In the genomic region with DNA sequence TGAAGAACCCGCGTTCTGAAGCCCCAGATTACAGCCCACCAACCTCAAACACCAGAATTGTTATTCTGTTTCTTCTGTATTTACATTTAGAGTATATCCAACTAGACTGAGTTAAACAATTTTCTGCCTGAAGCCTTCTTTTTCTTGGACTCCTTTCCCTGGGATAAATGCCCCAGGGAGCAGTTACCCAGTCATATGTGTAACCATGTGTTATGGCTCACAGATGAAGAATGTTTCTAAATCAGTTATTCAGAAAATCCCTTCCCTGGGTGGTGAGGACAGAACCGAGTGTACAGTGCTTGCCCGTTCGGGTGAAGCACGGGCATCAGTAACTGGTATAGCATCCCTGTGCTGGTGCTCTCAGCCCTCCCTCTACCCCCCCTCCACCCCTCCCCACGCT, we compare ENCODE assay signal across 28 mouse cellular contexts.
DNase-seq lines count a peak whose midpoint lies in the region; ATAC-seq and TF ChIP-seq lines count a peak whose summit lies in the region.
"Had no signal": no experiment of that assay in that cellular context is flagged by ENCODE, and none has a peak within 500 bp of the region (broad histone marks: within the 10 kb centered on the region; RNA-seq: fewer than 3 reads in every experiment).

No protein-coding gene starts in this region.

- CTCF ChIA-PET in Patski (lab: Charles Lee): interaction anchor here (2.8 kb wide), 1 partner anchor 76 kb away, joined by 8 read pairs; no protein-coding TSS in a partner anchor

- H3K4me3 ChIP-seq in embryonic facial prominence, embryonic 14.5 days (ENCODE audit: low read depth, low read length): no peak overlapping the region
- no peak overlapping the region for H3K4me3 ChIP-seq in embryonic facial prominence, embryonic 10.5 days
- H3K4me3 ChIP-seq in liver, embryonic 13.5 days (replicated peaks): no peak overlapping the region
- H3K4me3 ChIP-seq: embryonic facial prominence, embryonic 12.5 days; erythroblast, embryonic 14.5 days; forebrain, embryonic 12.5 days; forebrain, embryonic 15.5 days; heart, adult 2 months; heart, embryonic 10.5 days; heart, embryonic 13.5 days had no signal

- peak; percentile 24 for DNase-seq in embryonic facial prominence, embryonic 14.5 days (ENCODE audit: low spot score)
- DNase-seq in embryonic facial prominence, embryonic 10.5 days (ENCODE audit: low spot score): no peak
- DNase-seq in liver, embryonic 13.5 days: no peak
- no peak for DNase-seq in liver
- DNase-seq in 3T3-L1 (ENCODE audit: low read depth, low spot score): peak; percentile 59
- DNase-seq in Patski (ENCODE audit: low read depth, low spot score): peak; percentile 53
- DNase-seq in layer of hippocampus, adult 11-12 months (ENCODE audit: low spot score): no peak
- no peak for DNase-seq in lung, postnatal 4 days
- DNase-seq: adrenal gland, postnatal 10 days; B cell, adult 2 months; cerebellum, adult 11-12 months; cerebellum, adult 8-10 months; cerebellum, postnatal 14 days; gastrocnemius, postnatal 25 days; heart, adult 2 months; heart, postnatal 14 days; heart, postnatal 4 days had no signal

- H3K27me3 ChIP-seq in embryonic facial prominence, embryonic 14.5 days (replicated peaks; ENCODE audit: control insufficient read depth, insufficient read depth, low read length): no peaks in the 10 kb centered on the region
- peaks cover 36% of the 10 kb centered on the region for H3K27me3 ChIP-seq in embryonic facial prominence, embryonic 10.5 days (replicated peaks; ENCODE audit: low read depth, poor library complexity, severe bottlenecking)
- 0 out of 2 replicates have a peak, but pooled peaks cover 8% of the 10 kb centered on the region for H3K27me3 ChIP-seq in liver, embryonic 13.5 days
- no peaks in the 10 kb centered on the region for H3K27me3 ChIP-seq in Patski
- H3K27me3 ChIP-seq: CH12.LX; embryonic facial prominence, embryonic 12.5 days; forebrain, embryonic 15.5 days; heart, embryonic 13.5 days had no signal

- no peaks in the 10 kb centered on the region for H3K9me3 ChIP-seq in embryonic facial prominence, embryonic 14.5 days (ENCODE audit: control insufficient read depth, low read length)
- no peaks in the 10 kb centered on the region for H3K9me3 ChIP-seq in embryonic facial prominence, embryonic 10.5 days
- no peaks in the 10 kb centered on the region for H3K9me3 ChIP-seq in liver, embryonic 13.5 days (replicated peaks)
- H3K9me3 ChIP-seq: embryonic facial prominence, embryonic 12.5 days; forebrain, embryonic 12.5 days; forebrain, embryonic 15.5 days; G1E; heart, embryonic 10.5 days; heart, embryonic 13.5 days had no signal

- no peak overlapping the region for H3K27ac ChIP-seq in embryonic facial prominence, embryonic 14.5 days (replicated peaks; ENCODE audit: low read depth, low read length)
- no peak overlapping the region for H3K27ac ChIP-seq in embryonic facial prominence, embryonic 10.5 days (replicated peaks)
- H3K27ac ChIP-seq in liver, embryonic 13.5 days: peak overlapping the region; percentile 66
- H3K27ac ChIP-seq: embryonic facial prominence, embryonic 12.5 days; forebrain, embryonic 12.5 days; forebrain, embryonic 15.5 days; heart, adult 2 months; heart, embryonic 10.5 days; hindbrain, embryonic 14.5 days; hindbrain, postnatal 0 days had no signal

- peaks cover 56% of the 10 kb centered on the region for H3K36me3 ChIP-seq in embryonic facial prominence, embryonic 14.5 days (ENCODE audit: control insufficient read depth, insufficient read depth, low read length)
- H3K36me3 ChIP-seq in embryonic facial prominence, embryonic 10.5 days (replicated peaks): peaks cover 82% of the 10 kb centered on the region
- peaks cover 40% of the 10 kb centered on the region for H3K36me3 ChIP-seq in liver, embryonic 13.5 days

- TF ChIP-seq CTCF in Patski (IDR thresholded peaks at IDR 0.05): no peak

- no peak for ATAC-seq in embryonic facial prominence, embryonic 14.5 days (ENCODE audit: low read depth)
- ATAC-seq in liver, embryonic 13.5 days (ENCODE audit: low read depth): no peak
- no peak for ATAC-seq in Patski
- ATAC-seq: forebrain, embryonic 15.5 days; hindbrain, postnatal 0 days; inflammation-experienced regulatory T-cells, adult 6 months had no signal

- in situ Hi-C loops in Patski (cut with MboI; ENCODE audit: low pct_unique_long_range_greater_than_20kb): loop anchor here (10.0 kb wide), 1 partner anchor 692 kb away; no protein-coding TSS in a partner anchor

- H3K4me2 ChIP-seq in embryonic facial prominence, embryonic 14.5 days (ENCODE audit: low read depth, low read length): no peak overlapping the region
- H3K4me2 ChIP-seq in liver, embryonic 13.5 days: no peak overlapping the region
- H3K4me2 ChIP-seq: embryonic facial prominence, embryonic 12.5 days; forebrain, embryonic 12.5 days; forebrain, embryonic 15.5 days; heart, embryonic 13.5 days; hindbrain, embryonic 14.5 days had no signal

- H3K4me1 ChIP-seq in embryonic facial prominence, embryonic 14.5 days (ENCODE audit: control insufficient read depth, insufficient read depth, low read length): peaks cover 17% of the 10 kb centered on the region
- peaks cover 36% of the 10 kb centered on the region for H3K4me1 ChIP-seq in embryonic facial prominence, embryonic 10.5 days
- peaks cover 12% of the 10 kb centered on the region for H3K4me1 ChIP-seq in liver, embryonic 13.5 days (replicated peaks)

- POLR2A ChIA-PET in Patski (lab: Charles Lee): no interaction called here

- H3K9ac ChIP-seq in embryonic facial prominence, embryonic 14.5 days (ENCODE audit: low read depth, low read length): no peak overlapping the region
- H3K9ac ChIP-seq in liver, embryonic 13.5 days: no peak overlapping the region
- H3K9ac ChIP-seq: embryonic facial prominence, embryonic 12.5 days; forebrain, embryonic 12.5 days; forebrain, embryonic 15.5 days; heart, embryonic 13.5 days; hindbrain, embryonic 14.5 days had no signal

- 76% methylated on average over 7 of the region's 7 CpGs for WGBS in embryonic facial prominence, embryonic 14.5 days
- WGBS in embryonic facial prominence, embryonic 10.5 days: 92% methylated on average over 7 of the region's 7 CpGs
- 73% methylated on average over 7 of the region's 7 CpGs for WGBS in liver, embryonic 13.5 days (ENCODE audit: insufficient replicate concordance)

Comparison
In these comparisons a context has a peak if more than half of its experiments do, and no peak if none do; other contexts are left out.
1. DNase-seq: peak in embryonic facial prominence, embryonic 14.5 days (single experiment), 3T3-L1 (single experiment) and Patski (single experiment); none in embryonic facial prominence, embryonic 10.5 days (single experiment), liver, embryonic 13.5 days (single experiment), liver (single experiment), layer of hippocampus, adult 11-12 months (single experiment) and lung, postnatal 4 days (0 of 2).